Mouse (Mus musculus) embryonic fibroblast, embryonic 13.5 days (primary cell): ENCODE measurements around the gene Tram2.

Source experiments
- CTCF ChIP-seq: IDR thresholded peaks from 2 replicates; pipeline ENCODE4 v1.5.1; 2011; ENCODE audit warnings: mild to moderate bottlenecking, control low read depth, low read length, moderate library complexity, borderline replicate concordance; ENCODE audit not compliant: insufficient read depth
- POLR2A ChIP-seq: IDR thresholded peaks from 2 replicates; pipeline ENCODE4 v1.6.1; 2011; ENCODE audit warnings: low read depth, mild to moderate bottlenecking, control low read depth, low read length, moderate library complexity

- TF ChIP-seq POLR2A (no peak), CTCF (no peak)
These were observed 38.3 kb downstream of the Tram2 start for GRCm38 (mm10) chr1:21040610-21041326.
